17 mouse cellular contexts compared by ENCODE assay signal in genomic region chr9:119632801-119633200, GRCm38 (mm10). TPM values are rescaled to one million over a fixed set of nuclear protein-coding genes. Genes with fewer than 3 reads are reported as not detected.
DNase-seq lines count a peak whose midpoint lies in the region; ATAC-seq and TF ChIP-seq lines count a peak whose summit lies in the region.
"Had no signal": no experiment of that assay in that cellular context is flagged by ENCODE, and none has a peak within 500 bp of the region (broad histone marks: within the 10 kb centered on the region; RNA-seq: fewer than 3 reads in every experiment).

No protein-coding gene starts in this region.

- H3K9me3 ChIP-seq in heart, embryonic 13.5 days: no peaks in the 10 kb centered on the region
- no peaks in the 10 kb centered on the region for H3K9me3 ChIP-seq in midbrain, embryonic 11.5 days (ENCODE audit: control insufficient read depth, low read length)
- H3K9me3 ChIP-seq in midbrain, postnatal 0 days (ENCODE audit: low read length): no peaks in the 10 kb centered on the region
- H3K9me3 ChIP-seq in embryonic facial prominence, embryonic 12.5 days: no peaks in the 10 kb centered on the region
- H3K9me3 ChIP-seq: limb, embryonic 12.5 days; liver, embryonic 13.5 days; lung, embryonic 15.5 days; midbrain, embryonic 12.5 days had no signal

- H3K9ac ChIP-seq in heart, embryonic 13.5 days: peak overlapping the region; percentile 55
- no peak overlapping the region for H3K9ac ChIP-seq in midbrain, embryonic 11.5 days (ENCODE audit: low read length)
- no peak overlapping the region for H3K9ac ChIP-seq in midbrain, postnatal 0 days (replicated peaks; ENCODE audit: low read length, poor library complexity, severe bottlenecking)
- H3K9ac ChIP-seq in embryonic facial prominence, embryonic 12.5 days: no peak overlapping the region
- H3K9ac ChIP-seq: hindbrain, embryonic 14.5 days; limb, embryonic 12.5 days; liver, embryonic 13.5 days; lung, embryonic 15.5 days; midbrain, embryonic 12.5 days had no signal

- 0 out of 2 replicates have a peak overlapping the region, but pooled peaks have one; percentile 3 for H3K4me3 ChIP-seq in heart, embryonic 13.5 days
- no peak overlapping the region for H3K4me3 ChIP-seq in midbrain, embryonic 11.5 days (ENCODE audit: low read depth, low read length)
- H3K4me3 ChIP-seq in midbrain, postnatal 0 days (ENCODE audit: low read depth, low read length): no peak overlapping the region
- H3K4me3 ChIP-seq in embryonic facial prominence, embryonic 12.5 days: no peak overlapping the region
- H3K4me3 ChIP-seq: limb, embryonic 12.5 days; liver, embryonic 13.5 days; lung, embryonic 15.5 days; midbrain, embryonic 12.5 days had no signal

- no peak for ATAC-seq in heart, embryonic 13.5 days (ENCODE audit: extremely low read depth, insufficient number of reproducible peaks, low FRiP score, low TSS enrichment)
- no peak for ATAC-seq in midbrain, embryonic 11.5 days (ENCODE audit: low FRiP score)
- ATAC-seq in midbrain, postnatal 0 days (ENCODE audit: low FRiP score): no peak
- 0 out of 2 replicates have a peak, but pooled peaks have one; percentile 17 for ATAC-seq in embryonic facial prominence, embryonic 12.5 days (ENCODE audit: insufficient number of reproducible peaks, insufficient read depth, low FRiP score, low TSS enrichment)
- no peak for ATAC-seq in activated CD4-positive, CD25-positive, alpha-beta regulatory T cell, adult 4 months
- ATAC-seq: forebrain, embryonic 16.5 days; intestine, postnatal 0 days had no signal

- no peak for DNase-seq in heart, adult 11 months
- peak; percentile 64 for DNase-seq in midbrain, embryonic 11.5 days (ENCODE audit: low spot score, missing footprints)
- no peak for DNase-seq in midbrain, postnatal 0 days (ENCODE audit: low spot score)
- no peak for DNase-seq in layer of hippocampus, postnatal 36 days
- DNase-seq: liver, embryonic 13.5 days; retina, postnatal 1 day; thymus, adult 18-20 months had no signal

- 22% methylated on average over 12 of the region's 12 CpGs for WGBS in heart, embryonic 13.5 days
- 43% methylated on average over 12 of the region's 12 CpGs for WGBS in midbrain, embryonic 11.5 days
- WGBS in midbrain, postnatal 0 days: 37% methylated on average over 12 of the region's 12 CpGs
- 25% methylated on average over 12 of the region's 12 CpGs for WGBS in embryonic facial prominence, embryonic 12.5 days

- peak overlapping the region; percentile 52 for H3K4me2 ChIP-seq in heart, embryonic 13.5 days
- no peak overlapping the region for H3K4me2 ChIP-seq in midbrain, embryonic 11.5 days
- H3K4me2 ChIP-seq in midbrain, postnatal 0 days (ENCODE audit: low read depth, low read length, poor library complexity, severe bottlenecking): no peak overlapping the region
- no peak overlapping the region for H3K4me2 ChIP-seq in embryonic facial prominence, embryonic 12.5 days (replicated peaks)
- H3K4me2 ChIP-seq: hindbrain, embryonic 14.5 days; limb, embryonic 12.5 days; liver, embryonic 13.5 days; lung, embryonic 15.5 days; midbrain, embryonic 12.5 days had no signal

- H3K4me1 ChIP-seq in heart, embryonic 13.5 days: peaks cover 45% of the 10 kb centered on the region
- 0 out of 2 replicates have a peak, but pooled peaks cover 2% of the 10 kb centered on the region for H3K4me1 ChIP-seq in midbrain, embryonic 11.5 days (ENCODE audit: control insufficient read depth, insufficient read depth, low read length)
- H3K4me1 ChIP-seq in midbrain, postnatal 0 days (ENCODE audit: insufficient read depth, low read length): no peaks in the 10 kb centered on the region; the same call in 1 of the 2 replicates
- peaks cover 20% of the 10 kb centered on the region for H3K4me1 ChIP-seq in embryonic facial prominence, embryonic 12.5 days
- H3K4me1 ChIP-seq: liver, embryonic 13.5 days had no signal

- peaks cover 16% of the 10 kb centered on the region for H3K27me3 ChIP-seq in heart, embryonic 13.5 days (replicated peaks)
- H3K27me3 ChIP-seq in midbrain, embryonic 11.5 days (ENCODE audit: control insufficient read depth, insufficient read depth, low read length): no peaks in the 10 kb centered on the region
- H3K27me3 ChIP-seq in midbrain, postnatal 0 days (ENCODE audit: insufficient read depth, low read length): 0 out of 2 replicates have a peak, but pooled peaks cover 7% of the 10 kb centered on the region
- 0 out of 2 replicates have a peak, but pooled peaks cover 7% of the 10 kb centered on the region for H3K27me3 ChIP-seq in embryonic facial prominence, embryonic 12.5 days

- TF ChIP-seq CTCF in midbrain, postnatal 0 days (IDR thresholded peaks at IDR 0.05): no peak

- peak overlapping the region; percentile 91 for H3K27ac ChIP-seq in heart, embryonic 13.5 days (replicated peaks)
- no peak overlapping the region for H3K27ac ChIP-seq in midbrain, embryonic 11.5 days (ENCODE audit: low read depth, low read length)
- no peak overlapping the region for H3K27ac ChIP-seq in midbrain, postnatal 0 days (ENCODE audit: low read depth, low read length)
- H3K27ac ChIP-seq in embryonic facial prominence, embryonic 12.5 days: no peak overlapping the region
- H3K27ac ChIP-seq: hindbrain, embryonic 14.5 days; limb, embryonic 12.5 days; liver, embryonic 13.5 days; lung, embryonic 15.5 days; macrophage; midbrain, embryonic 12.5 days had no signal

- no peaks in the 10 kb centered on the region for H3K36me3 ChIP-seq in heart, embryonic 13.5 days
- H3K36me3 ChIP-seq in midbrain, embryonic 11.5 days (ENCODE audit: control insufficient read depth, insufficient read depth, low read length): no peaks in the 10 kb centered on the region
- no peaks in the 10 kb centered on the region for H3K36me3 ChIP-seq in midbrain, postnatal 0 days (ENCODE audit: insufficient read depth, low read length)
- no peaks in the 10 kb centered on the region for H3K36me3 ChIP-seq in embryonic facial prominence, embryonic 12.5 days
- H3K36me3 ChIP-seq: limb, embryonic 12.5 days; liver, embryonic 13.5 days; lung, embryonic 15.5 days; midbrain, embryonic 12.5 days had no signal

RNA-seq across cellular contexts. Expression of gene Scn5a, which starts 54.0 kb away (rescaled TPM):
- 7.4 and 7.8 TPM in 2 replicates for polyA plus RNA-seq in heart, embryonic 13.5 days (2015; fragmentation: Nextera tagmentation; extraction: Ambion mirVana)
- polyA plus RNA-seq in midbrain, embryonic 11.5 days (2014; fragmentation: Nextera tagmentation; extraction: Ambion mirVana): 0.16 TPM in 1 of 2 replicates, not detected in the other
- 1.2 and 1.4 TPM in 2 replicates for total RNA-seq in midbrain, postnatal 0 days (2014; rRNA removed)
- 0.36 and 0.38 TPM in 2 replicates for polyA plus RNA-seq in midbrain, postnatal 0 days (2015; fragmentation: Nextera tagmentation; extraction: Ambion mirVana)
- polyA plus RNA-seq in embryonic facial prominence, embryonic 12.5 days (2016; fragmentation: Nextera tagmentation; extraction: Ambion mirVana): 0.97 and 1.0 TPM in 2 replicates
- 1 to 10 TPM in 1 of 2 experiments, under 1 TPM in 1; 0.91 to 1.2 TPM for total RNA-seq in layer of hippocampus, postnatal 36 days (2021)
- polyA plus RNA-seq in activated CD4-positive, CD25-positive, alpha-beta regulatory T cell, adult 4 months (2017; shearing (Covaris generic)): under 1 TPM in 1 of 2 experiments, not detected in 1; 0.04 TPM
- polyA plus RNA-seq: macrophage had no signal
